In genomic region chr7:81149759-81150158, GRCm38 (mm10) we compare ENCODE assay signal across 16 mouse cellular contexts. TPM values are rescaled to one million over a fixed set of nuclear protein-coding genes. Genes with fewer than 3 reads are reported as not detected.
A peak's percentile ranks its signal among the peaks of the same experiment; 100 is the strongest.
DNase-seq lines count a peak whose midpoint lies in the region; ATAC-seq lines count a peak whose summit lies in the region.
"Had no signal": no experiment of that assay in that cellular context is flagged by ENCODE, and none has a peak within 500 bp of the region (broad histone marks: within the 10 kb centered on the region; RNA-seq: fewer than 3 reads in every experiment).

No protein-coding gene starts in this region.

- 0 out of 2 replicates have a peak, but pooled peaks cover 4% of the 10 kb centered on the region for H3K36me3 ChIP-seq in heart, embryonic 10.5 days
- no peaks in the 10 kb centered on the region for H3K36me3 ChIP-seq in forebrain, embryonic 16.5 days (ENCODE audit: control insufficient read depth, insufficient read depth)
- H3K36me3 ChIP-seq: embryonic facial prominence, embryonic 12.5 days; hindbrain, embryonic 15.5 days; midbrain, embryonic 15.5 days; neural tube, embryonic 12.5 days had no signal

- H3K9me3 ChIP-seq in heart, embryonic 10.5 days = 0 out of 2 replicates have a peak, but pooled peaks cover 3% of the 10 kb centered on the region
- H3K9me3 ChIP-seq in forebrain, embryonic 16.5 days (ENCODE audit: control insufficient read depth, low read length) = peaks cover 2% of the 10 kb centered on the region; the same call in 1 of the 2 replicates
- H3K9me3 ChIP-seq: hindbrain, embryonic 15.5 days; midbrain, embryonic 15.5 days had no signal

- no peak overlapping the region for H3K4me3 ChIP-seq in heart, embryonic 10.5 days
- no peak overlapping the region for H3K4me3 ChIP-seq in forebrain, embryonic 16.5 days (replicated peaks; ENCODE audit: low read length)
- H3K4me3 ChIP-seq: embryonic facial prominence, embryonic 12.5 days; hindbrain, embryonic 15.5 days; midbrain, embryonic 15.5 days; neural tube, embryonic 12.5 days had no signal

- peak overlapping the region; percentile 31; the same call in 1 of the 2 replicates for H3K27ac ChIP-seq in heart, embryonic 10.5 days
- no peak overlapping the region for H3K27ac ChIP-seq in forebrain, embryonic 16.5 days (ENCODE audit: low read length)
- H3K27ac ChIP-seq: embryonic facial prominence, embryonic 12.5 days; hindbrain, embryonic 15.5 days; midbrain, embryonic 15.5 days; neural tube, embryonic 12.5 days had no signal

- H3K27me3 ChIP-seq in heart, embryonic 10.5 days (ENCODE audit: insufficient read depth, poor library complexity, severe bottlenecking) = no peaks in the 10 kb centered on the region
- no peaks in the 10 kb centered on the region for H3K27me3 ChIP-seq in forebrain, embryonic 16.5 days (replicated peaks; ENCODE audit: control insufficient read depth, insufficient read depth, low read length)
- H3K27me3 ChIP-seq: embryonic facial prominence, embryonic 12.5 days; hindbrain, embryonic 15.5 days; midbrain, embryonic 15.5 days; neural tube, embryonic 12.5 days had no signal

- no peak overlapping the region for H3K4me2 ChIP-seq in forebrain, embryonic 16.5 days (ENCODE audit: low read length)
- H3K4me2 ChIP-seq: embryonic facial prominence, embryonic 12.5 days; hindbrain, embryonic 15.5 days; midbrain, embryonic 15.5 days; neural tube, embryonic 12.5 days had no signal

- no peak overlapping the region for H3K9ac ChIP-seq in forebrain, embryonic 16.5 days (replicated peaks; ENCODE audit: low read depth, low read length)
- H3K9ac ChIP-seq: embryonic facial prominence, embryonic 12.5 days; hindbrain, embryonic 15.5 days; midbrain, embryonic 15.5 days; neural tube, embryonic 12.5 days had no signal

- H3K4me1 ChIP-seq in heart, embryonic 10.5 days = peaks cover 8% of the 10 kb centered on the region
- H3K4me1 ChIP-seq in forebrain, embryonic 16.5 days (replicated peaks; ENCODE audit: control insufficient read depth, insufficient read depth, low read length) = no peaks in the 10 kb centered on the region
- H3K4me1 ChIP-seq: embryonic facial prominence, embryonic 12.5 days; hindbrain, embryonic 15.5 days; midbrain, embryonic 15.5 days; neural tube, embryonic 12.5 days had no signal

- peak; percentile 63 for DNase-seq in c-Kit-positive CD71-positive TER-119-negative erythroid progenitor cells, embryonic 14.5 days (ENCODE audit: low read depth)
- peak; percentile 88 for DNase-seq in heart, embryonic 10.5 days (ENCODE audit: low spot score)
- DNase-seq in heart, postnatal 25 days (ENCODE audit: low spot score) = peak; percentile 29
- DNase-seq in kidney, adult 11 months = no peak
- no peak for DNase-seq in adrenal gland, postnatal 36 days
- DNase-seq: adrenal gland, adult 8-10 months; kidney, adult 8-10 months; lung, adult 2 months had no signal

- intact Hi-C loops in heart, postnatal 25 days (cut with DNase I) = loop anchor here (5.0 to 10.0 kb wide), 2 partner anchors 37 to 155 kb away; partner anchors contain the start of genes Slc28a1 and Zfp592

- 47% methylated on average over 11 of the region's 11 CpGs for WGBS in heart, embryonic 10.5 days
- 92% methylated on average over 11 of the region's 11 CpGs for WGBS in forebrain, embryonic 16.5 days

- 0 out of 2 replicates have a peak, but pooled peaks have one; percentile 23 for ATAC-seq in megakaryocyte progenitor cell, adult 5-6 weeks (replicated peaks; ENCODE audit: poor library complexity)
- no peak for ATAC-seq in forebrain, embryonic 16.5 days
- ATAC-seq: midbrain, embryonic 15.5 days had no signal

RNA-seq across cellular contexts. Expression of gene Slc28a1, which starts 35.2 kb away (rescaled TPM):
- polyA plus RNA-seq in heart, embryonic 10.5 days (2016; fragmentation: Nextera tagmentation; extraction: Ambion mirVana) = 0.09 and 0.17 TPM in 2 replicates
- total RNA-seq in heart, postnatal 25 days (2021) = under 1 TPM; 0.10 to 0.11 TPM
- total RNA-seq in megakaryocyte progenitor cell, adult 5-6 weeks (2015) = not detected in 2 replicates
- not detected in 2 replicates for total RNA-seq in megakaryocyte progenitor cell, adult 5-6 weeks (2017)
- not detected in 2 replicates for polyA plus RNA-seq in forebrain, embryonic 16.5 days (2015; fragmentation: Nextera tagmentation; extraction: Ambion mirVana)
- under 1 TPM; 0.13 to 0.17 TPM for total RNA-seq in adrenal gland, postnatal 36 days (2021)
- total RNA-seq: adrenal gland, adult 8-10 months; layer of hippocampus, adult 8-10 months had no signal
- polyA plus RNA-seq: embryonic facial prominence, embryonic 12.5 days; forebrain, embryonic 11.5 days; hindbrain, embryonic 15.5 days; midbrain, embryonic 15.5 days; neural tube, embryonic 12.5 days had no signal

Comparison
In these comparisons a context has a peak if more than half of its experiments do, and no peak if none do; other contexts are left out.
1. DNase-seq: peak in c-Kit-positive CD71-positive TER-119-negative erythroid progenitor cells, embryonic 14.5 days (single experiment), heart, embryonic 10.5 days (single experiment) and heart, postnatal 25 days (single experiment); none in kidney, adult 11 months (single experiment) and adrenal gland, postnatal 36 days (0 of 2).